Mouse (Mus musculus) right cerebral cortex, postnatal 10 days (tissue): ENCODE results near the gene Vsig10.
"Not testable (repeated sequence)": the region's sequence is repeated elsewhere in the genome, so short reads cannot be mapped to it uniquely, and the experiment has no call there.

ENCODE experiments used
- DNase-seq, 2 experiments: peaks; one replicate each; pipeline ENCODE4 v3.0.0; 2021; ENCODE audit warnings: low spot score in 2 of 2

The Vsig10 gene

GRCm38 (mm10) chr5:117303691-117304579 lies 14.9 kb upstream of the Vsig10 start:
- DNase-seq: no peak

- peak; percentile 71 to 85 for DNase-seq
These were observed 13.9 kb upstream of the Vsig10 start for GRCm38 (mm10) chr5:117304947-117305346.

DNA sequence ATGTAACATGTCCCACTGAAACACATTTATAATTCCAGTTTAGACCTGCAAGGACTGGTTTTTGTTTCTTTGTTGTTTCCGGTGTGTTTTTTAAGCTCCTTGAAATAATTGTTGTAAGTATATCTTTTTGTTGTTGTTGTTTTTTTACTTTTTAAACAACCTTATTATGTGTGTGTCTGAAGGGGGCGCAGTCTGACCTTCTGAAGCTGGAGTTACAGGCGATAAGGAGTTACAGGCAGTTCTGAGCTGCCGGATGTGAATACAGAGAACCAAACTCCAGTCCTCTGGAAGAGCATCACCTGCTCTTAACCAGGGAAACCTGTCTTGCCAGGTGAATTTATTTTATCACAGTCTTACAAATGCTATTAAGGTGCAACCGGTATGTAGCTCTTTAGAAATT lies 13.1 kb upstream of the Vsig10 start:
- no peak for DNase-seq

GRCm38 (mm10) chr5:117306826-117307225 lies 12.1 kb upstream of the Vsig10 start:
- no peak for DNase-seq

DNA sequence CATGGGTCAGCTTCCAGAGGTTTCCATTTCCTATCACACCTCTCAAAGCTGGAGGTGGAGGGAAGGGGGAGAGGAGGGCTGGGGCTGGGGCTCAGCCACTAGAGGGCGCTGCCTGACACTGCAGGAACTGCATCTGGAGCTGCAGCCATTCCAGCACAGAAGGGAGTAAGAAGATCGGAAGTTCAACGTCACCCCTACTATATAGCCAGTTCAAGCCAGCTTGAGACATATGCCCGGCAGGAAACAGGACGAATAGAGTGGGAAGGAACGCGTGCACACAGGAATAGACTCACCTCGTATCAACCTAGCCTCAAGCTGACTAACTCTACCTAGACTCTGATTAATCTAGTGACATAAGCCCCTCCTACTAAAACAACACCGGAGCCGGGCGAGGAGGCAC lies 11.2 kb upstream of the Vsig10 start:
- DNase-seq: peak; percentile 45 to 59

DNA sequence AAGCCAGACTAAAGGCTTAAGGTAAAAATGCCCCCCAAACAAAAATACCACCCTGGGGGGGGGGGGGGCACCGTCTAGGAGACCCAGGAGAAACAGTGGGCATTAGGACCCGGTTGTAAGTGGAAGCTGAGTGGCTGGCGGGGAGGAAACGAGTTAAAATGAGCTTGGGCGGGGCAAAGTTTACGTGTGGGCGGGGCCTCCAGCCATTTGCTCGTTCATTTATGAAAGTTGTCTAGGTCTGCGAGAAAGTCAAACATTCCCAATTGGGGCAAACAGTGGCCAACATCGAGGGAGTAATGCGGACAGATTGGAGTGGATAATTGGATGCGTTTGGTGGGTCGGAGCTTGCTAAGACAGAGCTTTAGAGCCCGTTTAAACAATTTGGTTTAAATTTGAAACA lies 5.5 kb upstream of the Vsig10 start:
- DNase-seq: no peak

DNA sequence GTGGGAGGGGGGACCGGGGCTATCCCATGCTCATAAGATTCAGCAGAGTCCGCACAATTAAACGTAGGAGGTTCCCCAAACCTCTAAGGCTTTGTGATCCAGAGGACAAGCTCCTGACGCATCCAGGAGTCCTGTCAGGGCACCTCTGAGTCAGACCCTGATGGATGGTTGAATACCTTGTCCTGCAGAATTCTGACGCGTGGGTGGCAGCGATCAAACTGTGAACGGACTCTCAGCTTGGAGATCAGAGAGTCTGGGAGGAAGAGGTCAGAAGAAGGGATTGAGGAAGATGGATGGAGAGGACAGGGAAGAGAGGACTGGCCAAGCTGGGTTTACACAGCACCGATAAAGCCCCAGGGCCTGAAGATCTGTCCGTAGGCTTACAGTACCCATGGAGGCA lies 5.0 kb upstream of the Vsig10 start:
- DNase-seq: no peak

GRCm38 (mm10) chr5:117314587-117315428 lies 4.1 kb upstream of the Vsig10 start:
- no peak for DNase-seq

DNA sequence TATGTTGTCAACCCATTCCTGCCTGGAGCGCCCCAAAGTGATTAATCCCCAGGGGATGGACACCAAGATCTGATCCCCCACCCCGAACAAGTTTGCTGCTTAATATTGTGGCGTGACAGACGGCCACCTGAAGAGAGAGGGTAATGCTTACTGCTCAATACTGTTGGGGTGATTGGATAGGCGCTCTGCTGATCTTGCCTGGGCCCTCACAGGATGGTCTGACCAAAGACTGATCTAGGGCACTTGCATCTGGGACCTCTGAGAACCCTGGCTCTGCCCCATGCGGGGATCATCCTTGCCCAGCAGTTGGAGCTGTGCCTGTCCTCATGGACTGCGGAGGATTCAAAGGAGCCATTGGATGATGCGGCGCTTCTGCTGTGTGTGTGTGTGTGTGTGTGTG lies 4.9 kb downstream of the Vsig10 start:
- DNase-seq: no peak

- DNase-seq: no peak
These were observed 7.5 kb downstream of the Vsig10 start for GRCm38 (mm10) chr5:117326408-117326807.

DNA sequence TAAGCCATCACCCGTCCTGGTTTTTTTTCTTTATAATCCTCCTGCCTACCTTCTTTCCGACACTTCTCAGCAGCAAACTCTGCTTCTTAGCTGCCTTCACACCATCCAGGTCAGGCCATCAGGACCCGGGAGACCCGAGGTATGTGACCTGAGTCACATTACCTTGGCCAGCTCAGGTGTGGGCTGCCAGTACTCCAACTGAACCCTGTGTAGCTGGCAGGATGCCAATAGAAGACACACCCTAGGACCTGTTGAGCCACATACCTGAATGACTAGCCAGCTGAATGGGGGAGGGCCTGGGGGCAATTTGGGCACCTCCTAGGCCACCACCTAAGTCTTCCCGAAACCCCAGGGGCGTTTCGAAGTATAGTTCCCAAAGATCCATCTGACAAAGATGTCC lies 11.6 kb downstream of the Vsig10 start:
- no peak for DNase-seq

DNA sequence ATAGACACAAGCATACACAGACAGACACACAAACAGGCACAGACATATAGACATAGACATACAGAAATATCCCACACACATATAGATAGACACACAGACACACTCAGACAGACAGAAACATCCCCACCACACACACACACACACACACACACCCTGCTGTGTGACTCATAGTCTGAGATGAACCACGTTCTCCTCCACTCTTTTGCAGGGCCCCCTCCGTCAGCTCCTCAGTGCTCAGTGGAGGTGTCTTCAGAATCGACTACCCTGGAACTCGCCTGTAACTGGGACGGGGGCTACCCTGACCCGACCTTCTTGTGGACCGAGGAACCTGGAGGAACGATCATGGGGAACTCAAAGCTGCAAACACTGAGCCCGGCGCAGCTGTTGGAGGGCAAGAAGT lies 19.1 kb downstream of the Vsig10 start:
- DNase-seq: no peak

GRCm38 (mm10) chr5:117338503-117338902 lies 19.6 kb downstream of the Vsig10 start:
- no peak for DNase-seq

GRCm38 (mm10) chr5:117340081-117340480 lies 21.2 kb downstream of the Vsig10 start:
- DNase-seq: no peak

GRCm38 (mm10) chr5:117341896-117342295 lies 23.0 kb downstream of the Vsig10 start:
- DNase-seq: no peak

DNA sequence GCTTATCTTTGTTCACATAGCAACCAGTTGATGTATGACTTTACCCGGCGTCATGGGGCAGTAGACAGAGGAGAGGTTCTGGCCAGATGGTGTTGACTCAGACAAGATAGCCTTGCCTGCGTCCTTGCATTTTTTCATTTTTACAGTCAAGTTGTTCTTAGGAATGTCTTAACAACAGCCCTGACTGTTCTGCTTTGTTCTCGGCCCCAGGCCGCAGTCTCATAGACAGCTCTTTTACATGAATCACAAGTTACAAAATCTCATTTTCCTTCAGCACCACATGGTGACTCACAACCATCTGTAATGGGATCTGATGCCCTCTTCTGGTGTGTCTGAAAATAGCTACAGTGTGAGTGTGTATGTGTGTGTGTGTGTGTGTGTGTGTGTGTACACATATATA lies 25.6 kb downstream of the Vsig10 start:
- DNase-seq: not testable (repeated sequence)

- DNase-seq: no peak
These were observed 26.6 kb downstream of the Vsig10 start for GRCm38 (mm10) chr5:117345432-117345976.

- no peak for DNase-seq
These were observed 27.4 kb downstream of the Vsig10 start for GRCm38 (mm10) chr5:117346281-117346680.

DNA sequence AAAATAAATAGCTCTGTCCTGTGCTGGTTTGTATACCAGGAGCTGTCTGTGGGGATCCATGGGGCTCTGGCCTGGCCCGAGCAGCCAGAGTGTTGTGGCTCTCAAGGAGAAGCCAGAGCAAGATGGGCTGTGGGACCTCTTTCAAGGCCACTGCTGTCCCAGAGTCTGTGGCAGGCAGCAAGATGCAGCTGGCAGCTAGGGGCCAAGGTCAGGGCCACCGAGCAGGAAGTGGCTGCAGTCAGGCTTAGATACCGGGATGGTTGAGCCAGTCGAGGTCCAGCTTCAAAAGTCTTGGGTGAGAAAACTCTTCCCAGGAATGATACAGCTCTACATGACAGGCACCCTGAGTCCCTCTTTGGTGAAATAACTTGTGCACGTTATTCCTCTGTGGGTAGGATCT lies 28.1 kb downstream of the Vsig10 start:
- DNase-seq: no peak

GRCm38 (mm10) chr5:117347838-117348237 lies 29.0 kb downstream of the Vsig10 start:
- no peak for DNase-seq

- DNase-seq: peak; percentile 76 to 77
These were observed 29.4 kb downstream of the Vsig10 start for GRCm38 (mm10) chr5:117348279-117348678.

GRCm38 (mm10) chr5:117354121-117354520 lies 35.2 kb downstream of the Vsig10 start:
- DNase-seq: no peak
